Mouse (Mus musculus) G1E-ER4 (cell line): ENCODE data around the gene Vmn2r3. TPM values are rescaled to one million over a fixed set of nuclear protein-coding genes. Genes with fewer than 3 reads are reported as not detected.

Experiments
- GATA1 ChIP-seq: IDR thresholded peaks from one replicate; pipeline ENCODE4 v1.8.0; 2012; ENCODE audit warnings: low read length, inconsistent platforms
- polyA plus RNA-seq: library from polyadenylated mRNA; stranded (reverse); fragments of >175 nt; gene quantifications from 2 replicates; pipeline ENCODE4 v1.2.3, GENCODE M21; 2012

Vmn2r3 gene
- not detected in 2 replicates for polyA plus RNA-seq

- TF ChIP-seq GATA1, result no peak
These were observed at the start of gene Vmn2r3 for GRCm38 (mm10) chr3:64289609-64290008. Gene Vmn2r3, minus strand, starts transcription at chr3:64289709.

GRCm38 (mm10) chr3:64332548-64332947, 43.0 kb upstream of the Vmn2r3 start:
- TF ChIP-seq GATA1, result no peak

GRCm38 (mm10) chr3:64321824-64322223, 32.3 kb upstream of the Vmn2r3 start:
- no peak for TF ChIP-seq GATA1

GRCm38 (mm10) chr3:64306799-64307198, 17.3 kb upstream of the Vmn2r3 start:
- TF ChIP-seq GATA1, result no peak

GRCm38 (mm10) chr3:64265762-64266112, 23.8 kb downstream of the Vmn2r3 start:
- TF ChIP-seq GATA1, result no peak

GRCm38 (mm10) chr3:64259582-64259981, 29.9 kb downstream of the Vmn2r3 start:
- TF ChIP-seq GATA1, result no peak

GRCm38 (mm10) chr3:64251646-64252045, 37.9 kb downstream of the Vmn2r3 start:
- TF ChIP-seq GATA1, result no peak

GRCm38 (mm10) chr3:64227243-64227642, 62.3 kb downstream of the Vmn2r3 start:
- no peak for TF ChIP-seq GATA1

Other genes starting within 250 kb of the Vmn2r3 start
- not detected in 2 replicates for gene Vmn2r1, start 208.2 kb downstream of the Vmn2r3 start, polyA plus RNA-seq
- gene Vmn2r2, start 147.8 kb downstream of the Vmn2r3 start, polyA plus RNA-seq, result not detected in 2 replicates
- not detected in 2 replicates for gene Vmn2r4, start 125.7 kb upstream of the Vmn2r3 start, polyA plus RNA-seq
- not detected in 2 replicates for gene Vmn2r5, start 220.1 kb upstream of the Vmn2r3 start, polyA plus RNA-seq